ENCODE assay signal across 11 mouse cellular contexts in genomic region chr8:13530401-13530800, GRCm38 (mm10). TPM values are rescaled to one million over a fixed set of nuclear protein-coding genes. Genes with fewer than 3 reads are reported as not detected.
DNase-seq lines count a peak whose midpoint lies in the region; ATAC-seq lines count a peak whose summit lies in the region.
"Had no signal": no experiment of that assay in that cellular context is flagged by ENCODE, and none has a peak within 500 bp of the region (broad histone marks: within the 10 kb centered on the region; RNA-seq: fewer than 3 reads in every experiment).

No protein-coding gene starts in this region.

- H3K4me2 ChIP-seq in hindbrain, embryonic 15.5 days: no peak overlapping the region
- no peak overlapping the region for H3K4me2 ChIP-seq in hindbrain, embryonic 12.5 days (replicated peaks)
- no peak overlapping the region for H3K4me2 ChIP-seq in midbrain, embryonic 15.5 days
- H3K4me2 ChIP-seq in midbrain, embryonic 14.5 days (ENCODE audit: low read length): no peak overlapping the region
- H3K4me2 ChIP-seq in stomach, embryonic 14.5 days (replicated peaks; ENCODE audit: low read depth, low read length): no peak overlapping the region
- H3K4me2 ChIP-seq: liver, embryonic 13.5 days had no signal

- peak; percentile 30; the same call in 1 of the 2 replicates for ATAC-seq in hindbrain, embryonic 15.5 days (ENCODE audit: low FRiP score, low read depth)
- no peak for ATAC-seq in hindbrain, embryonic 12.5 days (ENCODE audit: low FRiP score)
- ATAC-seq in midbrain, embryonic 15.5 days (replicated peaks): no peak
- ATAC-seq in midbrain, embryonic 14.5 days (ENCODE audit: low FRiP score, low TSS enrichment): no peak
- no peak for ATAC-seq in stomach, embryonic 14.5 days (ENCODE audit: insufficient number of reproducible peaks, insufficient read depth, low FRiP score, low read depth)

- H3K36me3 ChIP-seq in hindbrain, embryonic 15.5 days: no peaks in the 10 kb centered on the region
- H3K36me3 ChIP-seq in hindbrain, embryonic 12.5 days: no peaks in the 10 kb centered on the region
- H3K36me3 ChIP-seq in midbrain, embryonic 15.5 days (replicated peaks): no peaks in the 10 kb centered on the region
- H3K36me3 ChIP-seq in midbrain, embryonic 14.5 days (ENCODE audit: control insufficient read depth, insufficient read depth, low read length): no peaks in the 10 kb centered on the region
- no peaks in the 10 kb centered on the region for H3K36me3 ChIP-seq in stomach, embryonic 14.5 days (ENCODE audit: control insufficient read depth, insufficient read depth, low read length)
- H3K36me3 ChIP-seq: liver, embryonic 13.5 days had no signal

- no peaks in the 10 kb centered on the region for H3K27me3 ChIP-seq in hindbrain, embryonic 15.5 days
- H3K27me3 ChIP-seq in hindbrain, embryonic 12.5 days: no peaks in the 10 kb centered on the region
- H3K27me3 ChIP-seq in midbrain, embryonic 15.5 days (replicated peaks): no peaks in the 10 kb centered on the region
- no peaks in the 10 kb centered on the region for H3K27me3 ChIP-seq in midbrain, embryonic 14.5 days (ENCODE audit: control insufficient read depth, insufficient read depth, low read length)
- no peaks in the 10 kb centered on the region for H3K27me3 ChIP-seq in stomach, embryonic 14.5 days (ENCODE audit: control insufficient read depth, insufficient read depth, low read length)
- H3K27me3 ChIP-seq: liver, embryonic 13.5 days had no signal

- H3K4me3 ChIP-seq in hindbrain, embryonic 15.5 days: no peak overlapping the region
- no peak overlapping the region for H3K4me3 ChIP-seq in hindbrain, embryonic 12.5 days
- no peak overlapping the region for H3K4me3 ChIP-seq in midbrain, embryonic 15.5 days
- H3K4me3 ChIP-seq in midbrain, embryonic 14.5 days (replicated peaks; ENCODE audit: low read depth, low read length): no peak overlapping the region
- H3K4me3 ChIP-seq in stomach, embryonic 14.5 days (ENCODE audit: low read depth, low read length): no peak overlapping the region
- H3K4me3 ChIP-seq: erythroblast, embryonic 14.5 days; liver, embryonic 13.5 days had no signal

- no peak overlapping the region for H3K9ac ChIP-seq in hindbrain, embryonic 15.5 days
- no peak overlapping the region for H3K9ac ChIP-seq in hindbrain, embryonic 12.5 days
- H3K9ac ChIP-seq in midbrain, embryonic 15.5 days: no peak overlapping the region
- no peak overlapping the region for H3K9ac ChIP-seq in midbrain, embryonic 14.5 days (replicated peaks; ENCODE audit: low read length)
- no peak overlapping the region for H3K9ac ChIP-seq in stomach, embryonic 14.5 days (replicated peaks; ENCODE audit: low read depth, low read length)
- H3K9ac ChIP-seq: liver, embryonic 13.5 days had no signal

- H3K4me1 ChIP-seq in hindbrain, embryonic 15.5 days (replicated peaks): peaks cover 30% of the 10 kb centered on the region
- H3K4me1 ChIP-seq in hindbrain, embryonic 12.5 days: peaks cover 16% of the 10 kb centered on the region
- peaks cover 10% of the 10 kb centered on the region for H3K4me1 ChIP-seq in midbrain, embryonic 15.5 days
- H3K4me1 ChIP-seq in midbrain, embryonic 14.5 days (ENCODE audit: control insufficient read depth, insufficient read depth, low read length): peaks cover 8% of the 10 kb centered on the region; the same call in 1 of the 2 replicates
- peaks cover 32% of the 10 kb centered on the region for H3K4me1 ChIP-seq in stomach, embryonic 14.5 days (ENCODE audit: control insufficient read depth, insufficient read depth, low read length)
- H3K4me1 ChIP-seq: liver, embryonic 13.5 days had no signal

- peak overlapping the region; percentile 73 for H3K27ac ChIP-seq in hindbrain, embryonic 15.5 days (replicated peaks)
- H3K27ac ChIP-seq in hindbrain, embryonic 12.5 days: no peak overlapping the region
- H3K27ac ChIP-seq in midbrain, embryonic 15.5 days: peak overlapping the region; percentile 36; the same call in 1 of the 2 replicates
- H3K27ac ChIP-seq in midbrain, embryonic 14.5 days (replicated peaks; ENCODE audit: low read depth, low read length): no peak overlapping the region
- H3K27ac ChIP-seq in stomach, embryonic 14.5 days (ENCODE audit: low read length): peak overlapping the region; percentile 81
- H3K27ac ChIP-seq: liver, embryonic 13.5 days had no signal

- DNase-seq in adrenal gland, postnatal 14 days: peak; percentile 24
- no peak for DNase-seq in adrenal gland, postnatal 4 days (ENCODE audit: low spot score in 2 of 2)
- DNase-seq in midbrain, embryonic 14.5 days: no peak
- no peak for DNase-seq in layer of hippocampus, adult 9-10 months (ENCODE audit: low spot score)
- DNase-seq: liver, embryonic 13.5 days had no signal

- no peaks in the 10 kb centered on the region for H3K9me3 ChIP-seq in hindbrain, embryonic 15.5 days
- no peaks in the 10 kb centered on the region; the same call in 1 of the 2 replicates for H3K9me3 ChIP-seq in hindbrain, embryonic 12.5 days (replicated peaks)
- no peaks in the 10 kb centered on the region for H3K9me3 ChIP-seq in midbrain, embryonic 15.5 days
- peaks cover 3% of the 10 kb centered on the region; the same call in 1 of the 2 replicates for H3K9me3 ChIP-seq in midbrain, embryonic 14.5 days (ENCODE audit: control insufficient read depth, low read length)
- no peaks in the 10 kb centered on the region; the same call in 1 of the 2 replicates for H3K9me3 ChIP-seq in stomach, embryonic 14.5 days (ENCODE audit: control insufficient read depth, low read depth, low read length)
- H3K9me3 ChIP-seq: liver, embryonic 13.5 days had no signal

- WGBS in hindbrain, embryonic 15.5 days: 65% methylated on average over 3 of the region's 3 CpGs
- 88% methylated on average over 3 of the region's 3 CpGs for WGBS in hindbrain, embryonic 12.5 days
- 83% methylated on average over 3 of the region's 3 CpGs for WGBS in midbrain, embryonic 15.5 days
- 82% methylated on average over 3 of the region's 3 CpGs for WGBS in midbrain, embryonic 14.5 days
- 79% methylated on average over 3 of the region's 3 CpGs for WGBS in stomach, embryonic 14.5 days

RNA-seq across cellular contexts. Expression of gene 1700029H14Rik, which starts 31.9 kb away (rescaled TPM):
- total RNA-seq in adrenal gland, postnatal 14 days (2021): not detected in 2 replicates
- total RNA-seq in adrenal gland, postnatal 4 days (2021): under 1 TPM; 0.22 to 0.37 TPM
- polyA plus RNA-seq in hindbrain, embryonic 15.5 days (2015; fragmentation: Nextera tagmentation; extraction: Ambion mirVana): not detected in 2 replicates
- not detected in 2 replicates for polyA plus RNA-seq in hindbrain, embryonic 12.5 days (2016; fragmentation: Nextera tagmentation; extraction: Ambion mirVana)
- not detected in 2 replicates for polyA plus RNA-seq in midbrain, embryonic 15.5 days (2015; fragmentation: Nextera tagmentation; extraction: Ambion mirVana)
- not detected in 2 replicates for polyA plus RNA-seq in midbrain, embryonic 14.5 days (2014; fragmentation: Nextera tagmentation; extraction: Ambion mirVana)
- polyA plus RNA-seq in stomach, embryonic 14.5 days (2014; fragmentation: Nextera tagmentation; extraction: Ambion mirVana): not detected in 2 replicates
- polyA plus RNA-seq: erythroblast, embryonic 14.5 days; liver, embryonic 13.5 days; neural tube, embryonic 11.5 days had no signal

RNA-seq across cellular contexts. Expression of gene Gas6, which starts 36.1 kb away (rescaled TPM):
- 76.0 and 81.6 TPM in 2 replicates for total RNA-seq in adrenal gland, postnatal 14 days (2021)
- 100 to 1,000 TPM; 158 to 160 TPM for total RNA-seq in adrenal gland, postnatal 4 days (2021)
- polyA plus RNA-seq in hindbrain, embryonic 15.5 days (2015; fragmentation: Nextera tagmentation; extraction: Ambion mirVana): 52.1 and 53.8 TPM in 2 replicates
- polyA plus RNA-seq in hindbrain, embryonic 12.5 days (2016; fragmentation: Nextera tagmentation; extraction: Ambion mirVana): 20.8 and 22.7 TPM in 2 replicates
- polyA plus RNA-seq in midbrain, embryonic 15.5 days (2015; fragmentation: Nextera tagmentation; extraction: Ambion mirVana): 36.8 and 42.7 TPM in 2 replicates
- 17.7 and 19.2 TPM in 2 replicates for polyA plus RNA-seq in midbrain, embryonic 14.5 days (2014; fragmentation: Nextera tagmentation; extraction: Ambion mirVana)
- 67.7 and 68.7 TPM in 2 replicates for polyA plus RNA-seq in stomach, embryonic 14.5 days (2014; fragmentation: Nextera tagmentation; extraction: Ambion mirVana)

Comparison
In these comparisons a context has a peak if more than half of its experiments do, and no peak if none do; other contexts are left out.
1. H3K27ac ChIP-seq: peak in hindbrain, embryonic 15.5 days (single experiment), midbrain, embryonic 15.5 days (single experiment) and stomach, embryonic 14.5 days (single experiment); none in hindbrain, embryonic 12.5 days (single experiment) and midbrain, embryonic 14.5 days (single experiment).